Comparison of ENCODE assay signal across 9 mouse cellular contexts in genomic region chr9:58314682-58315360, GRCm38 (mm10). TPM values are rescaled to one million over a fixed set of nuclear protein-coding genes. Genes with fewer than 3 reads are reported as not detected.
A peak's percentile ranks its signal among the peaks of the same experiment; 100 is the strongest.
DNase-seq lines count a peak whose midpoint lies in the region; ATAC-seq and TF ChIP-seq lines count a peak whose summit lies in the region.
"Had no signal": no experiment of that assay in that cellular context is flagged by ENCODE, and none has a peak within 500 bp of the region (broad histone marks: within the 10 kb centered on the region; RNA-seq: fewer than 3 reads in every experiment).

No protein-coding gene starts in this region.

- no peaks in the 10 kb centered on the region for H3K36me3 ChIP-seq in kidney, embryonic 15.5 days
- no peaks in the 10 kb centered on the region for H3K36me3 ChIP-seq in embryonic facial prominence, embryonic 12.5 days
- H3K36me3 ChIP-seq in heart, embryonic 15.5 days = no peaks in the 10 kb centered on the region
- no peaks in the 10 kb centered on the region for H3K36me3 ChIP-seq in kidney, adult 2 months (ENCODE audit: control insufficient read depth, insufficient read depth, low read length)

- H3K27me3 ChIP-seq in kidney, embryonic 15.5 days = peaks cover 22% of the 10 kb centered on the region
- H3K27me3 ChIP-seq in embryonic facial prominence, embryonic 12.5 days = peaks cover 11% of the 10 kb centered on the region
- H3K27me3 ChIP-seq in heart, embryonic 15.5 days = no peaks in the 10 kb centered on the region; the same call in 1 of the 2 replicates
- H3K27me3 ChIP-seq in kidney, adult 2 months (replicated peaks; ENCODE audit: control insufficient read depth, insufficient read depth, low read length) = no peaks in the 10 kb centered on the region
- H3K27me3 ChIP-seq: Patski had no signal

- no peak for ATAC-seq in kidney, embryonic 15.5 days (replicated peaks; ENCODE audit: low FRiP score)
- no peak for ATAC-seq in embryonic facial prominence, embryonic 12.5 days (ENCODE audit: insufficient number of reproducible peaks, insufficient read depth, low FRiP score, low TSS enrichment)
- no peak; the same call in 1 of the 2 replicates for ATAC-seq in heart, embryonic 15.5 days (replicated peaks; ENCODE audit: insufficient number of reproducible peaks, insufficient read depth, low FRiP score, low read depth)
- ATAC-seq: Patski had no signal

- no peak for TF ChIP-seq POLR2A in kidney, adult 2 months (IDR thresholded peaks at IDR 0.05; ENCODE audit: low read depth, low read length)

- no peak overlapping the region for H3K9ac ChIP-seq in kidney, embryonic 15.5 days
- H3K9ac ChIP-seq in embryonic facial prominence, embryonic 12.5 days = no peak overlapping the region
- H3K9ac ChIP-seq in heart, embryonic 15.5 days = no peak overlapping the region

- no peak overlapping the region for H3K4me3 ChIP-seq in kidney, embryonic 15.5 days (replicated peaks)
- H3K4me3 ChIP-seq in embryonic facial prominence, embryonic 12.5 days = no peak overlapping the region
- no peak overlapping the region for H3K4me3 ChIP-seq in heart, embryonic 15.5 days
- no peak overlapping the region for H3K4me3 ChIP-seq in kidney, adult 2 months (ENCODE audit: insufficient read depth, low read depth, low read length)

- no peak for DNase-seq in kidney, adult 9 months
- DNase-seq in mesoderm, embryonic 11.5 days (ENCODE audit: low read depth, low spot score) = peak; percentile 68
- DNase-seq in spleen, postnatal 36 days (ENCODE audit: low spot score in 2 of 2) = no peak
- DNase-seq in yolk sac, embryonic 10.5 days (ENCODE audit: low spot score) = no peak
- no peak for DNase-seq in kidney, adult 2 months

- TF ChIP-seq CTCF in kidney, adult 2 months (conservative IDR thresholded peaks at IDR 0.05; ENCODE audit: insufficient read depth, insufficient read length, low read depth, low read length) = no peak

- peak overlapping the region; percentile 75 for H3K27ac ChIP-seq in kidney, embryonic 15.5 days
- peak overlapping the region; percentile 89 for H3K27ac ChIP-seq in embryonic facial prominence, embryonic 12.5 days
- peak overlapping the region; percentile 75 for H3K27ac ChIP-seq in heart, embryonic 15.5 days
- no peak overlapping the region for H3K27ac ChIP-seq in kidney, adult 2 months (ENCODE audit: insufficient read depth, low read depth, low read length)

- no peak overlapping the region for H3K4me2 ChIP-seq in kidney, embryonic 15.5 days
- no peak overlapping the region for H3K4me2 ChIP-seq in embryonic facial prominence, embryonic 12.5 days (replicated peaks)
- H3K4me2 ChIP-seq in heart, embryonic 15.5 days = no peak overlapping the region

- WGBS in kidney, embryonic 15.5 days = 36% methylated on average over 5 of the region's 5 CpGs
- 25% methylated on average over 5 of the region's 5 CpGs for WGBS in embryonic facial prominence, embryonic 12.5 days
- 56% methylated on average over 5 of the region's 5 CpGs for WGBS in heart, embryonic 15.5 days
- 48% methylated on average over 5 of the region's 5 CpGs for WGBS in kidney, adult 2 months

- H3K4me1 ChIP-seq in kidney, embryonic 15.5 days = peaks cover 60% of the 10 kb centered on the region
- H3K4me1 ChIP-seq in embryonic facial prominence, embryonic 12.5 days = peaks cover 59% of the 10 kb centered on the region
- H3K4me1 ChIP-seq in heart, embryonic 15.5 days (replicated peaks) = peaks cover 58% of the 10 kb centered on the region
- no peaks in the 10 kb centered on the region for H3K4me1 ChIP-seq in kidney, adult 2 months (ENCODE audit: control insufficient read depth, insufficient read depth, low read length)

- no peaks in the 10 kb centered on the region for H3K9me3 ChIP-seq in kidney, embryonic 15.5 days (replicated peaks)
- H3K9me3 ChIP-seq in embryonic facial prominence, embryonic 12.5 days = no peaks in the 10 kb centered on the region
- H3K9me3 ChIP-seq in heart, embryonic 15.5 days (replicated peaks) = no peaks in the 10 kb centered on the region

RNA-seq across cellular contexts. Expression of gene Loxl1, which starts 1.8 kb away (rescaled TPM):
- 33.2 and 39.7 TPM in 2 replicates for polyA plus RNA-seq in kidney, embryonic 15.5 days (2015; fragmentation: Nextera tagmentation; extraction: Ambion mirVana)
- 27.5 and 29.3 TPM in 2 replicates for polyA plus RNA-seq in embryonic facial prominence, embryonic 12.5 days (2016; fragmentation: Nextera tagmentation; extraction: Ambion mirVana)
- polyA plus RNA-seq in heart, embryonic 15.5 days (2015; fragmentation: Nextera tagmentation; extraction: Ambion mirVana) = 54.6 and 78.1 TPM in 2 replicates
- 32.3 and 41.8 TPM in 2 replicates for polyA plus RNA-seq in kidney, adult 2 months (2012; rRNA removed)

RNA-seq across cellular contexts. Expression of gene Tbc1d21, which starts 55.4 kb away (rescaled TPM):
- not detected in 2 replicates for polyA plus RNA-seq in kidney, embryonic 15.5 days (2015; fragmentation: Nextera tagmentation; extraction: Ambion mirVana)
- polyA plus RNA-seq in embryonic facial prominence, embryonic 12.5 days (2016; fragmentation: Nextera tagmentation; extraction: Ambion mirVana) = not detected in 2 replicates
- not detected in 2 replicates for polyA plus RNA-seq in heart, embryonic 15.5 days (2015; fragmentation: Nextera tagmentation; extraction: Ambion mirVana)
- not detected in 2 replicates for polyA plus RNA-seq in kidney, adult 2 months (2012; rRNA removed)
- polyA plus RNA-seq: Patski had no signal
